Mouse (Mus musculus) megakaryocyte, embryonic 14.5 days (primary cell): ENCODE data around the gene Pea15a. TPM values are rescaled to one million over a fixed set of nuclear protein-coding genes. Genes with fewer than 3 reads are reported as not detected.

Source experiments
- H3K27me3 ChIP-seq: replicated peaks from 2 replicates; pipeline ENCODE3; 2012; ENCODE audit warnings: inconsistent platforms
- H3K36me3 ChIP-seq: replicated peaks from 2 replicates; pipeline ENCODE3; 2012; ENCODE audit warnings: low read length, inconsistent platforms, mixed read lengths
- H3K4me1 ChIP-seq: 2 replicates; pipeline ENCODE4 v1.6.1; 2012; ENCODE audit warnings: inconsistent platforms
- H3K4me3 ChIP-seq: replicated peaks from 2 replicates; pipeline ENCODE3; 2012; ENCODE audit warnings: moderate library complexity, mild to moderate bottlenecking, inconsistent platforms
- H3K9me3 ChIP-seq: 2 replicates; pipeline ENCODE4 v1.6.1; 2012; ENCODE audit warnings: inconsistent platforms
- FLI1 ChIP-seq: IDR thresholded peaks from 2 replicates; pipeline ENCODE4 v1.6.1; 2012; ENCODE audit warnings: low read length, inconsistent platforms, mixed read lengths
- GATA1 ChIP-seq: IDR thresholded peaks from 3 replicates; pipeline ENCODE4 v1.6.1; 2012; ENCODE audit warnings: mixed read lengths, low read length, inconsistent platforms, borderline replicate concordance
- polyA plus RNA-seq: library from polyadenylated mRNA; stranded (reverse); fragments of >175 nt; gene quantifications from 2 replicates; pipeline ENCODE4 v1.2.3, GENCODE M21; 2012; ENCODE audit warnings: low replicate concordance; ENCODE audit not compliant: insufficient read depth

Pea15a gene
- polyA plus RNA-seq, 1 experiment: 11.9 TPM

GRCm38 (mm10) chr1:172221297-172222063 is 14.9 kb upstream of the Pea15a start:
- Histone ChIP-seq H3K27me3 (peaks cover 18% of the 10 kb centered on the region), H3K4me3 (no peak overlapping the region), H3K4me1 (peaks cover 38% of the 10 kb centered on the region), H3K9me3 (no peaks in the 10 kb centered on the region), H3K36me3 (no peaks in the 10 kb centered on the region)
- TF ChIP-seq GATA1: no peak
- TF ChIP-seq FLI1: no peak

- no peaks in the 10 kb centered on the region for H3K36me3 ChIP-seq
- H3K4me1 ChIP-seq: peaks cover 38% of the 10 kb centered on the region
- peaks cover 18% of the 10 kb centered on the region for H3K27me3 ChIP-seq
- H3K9me3 ChIP-seq: no peaks in the 10 kb centered on the region
- TF ChIP-seq GATA1: no peak
- TF ChIP-seq FLI1: no peak
- H3K4me3 ChIP-seq: no peak overlapping the region
Observed at GRCm38 (mm10) chr1:172220414-172220813, 13.8 kb upstream of the Pea15a start.

GRCm38 (mm10) chr1:172219451-172220406 is 13.1 kb upstream of the Pea15a start, which contains the start of gene Casq1:
Gene Casq1 (minus strand): TSS chr1:172219868.
- TF ChIP-seq GATA1 (no peak), FLI1 (no peak)
- Histone ChIP-seq H3K9me3 (no peaks in the 10 kb centered on the region), H3K27me3 (peaks cover 17% of the 10 kb centered on the region), H3K36me3 (no peaks in the 10 kb centered on the region), H3K4me1 (peaks cover 38% of the 10 kb centered on the region), H3K4me3 (no peak within 1 kb of the TSS)

GRCm38 (mm10) chr1:172218164-172218910 is 11.7 kb upstream of the Pea15a start:
- Histone ChIP-seq H3K27me3 (peaks cover 8% of the 10 kb centered on the region), H3K9me3 (no peaks in the 10 kb centered on the region), H3K36me3 (no peaks in the 10 kb centered on the region), H3K4me1 (peaks cover 38% of the 10 kb centered on the region), H3K4me3 (no peak overlapping the region)
- TF ChIP-seq GATA1 (no peak), FLI1 (no peak)

GRCm38 (mm10) chr1:172217148-172217547 is 10.5 kb upstream of the Pea15a start:
- Histone ChIP-seq H3K4me1 (peaks cover 41% of the 10 kb centered on the region), H3K9me3 (no peaks in the 10 kb centered on the region), H3K4me3 (peak overlapping the region; percentile 12), H3K36me3 (no peaks in the 10 kb centered on the region), H3K27me3 (peaks cover 2% of the 10 kb centered on the region)
- TF ChIP-seq GATA1: no peak
- TF ChIP-seq FLI1: peak; percentile 73; the same call in 1 of the 2 replicates

GRCm38 (mm10) chr1:172214748-172215147 is 8.1 kb upstream of the Pea15a start:
- Histone ChIP-seq H3K4me3 (no peak overlapping the region), H3K4me1 (peaks cover 39% of the 10 kb centered on the region), H3K36me3 (peaks cover 8% of the 10 kb centered on the region), H3K27me3 (peaks cover 2% of the 10 kb centered on the region), H3K9me3 (no peaks in the 10 kb centered on the region)
- TF ChIP-seq GATA1: no peak
- TF ChIP-seq FLI1: no peak

GRCm38 (mm10) chr1:172213771-172214170 is 7.2 kb upstream of the Pea15a start:
- Histone ChIP-seq H3K4me3 (no peak overlapping the region), H3K27me3 (peaks cover 2% of the 10 kb centered on the region), H3K36me3 (peaks cover 13% of the 10 kb centered on the region), H3K4me1 (peaks cover 39% of the 10 kb centered on the region), H3K9me3 (no peaks in the 10 kb centered on the region)
- TF ChIP-seq GATA1: no peak
- TF ChIP-seq FLI1: no peak

GRCm38 (mm10) chr1:172212776-172213175 is 6.2 kb upstream of the Pea15a start:
- Histone ChIP-seq H3K27me3 (peaks cover 2% of the 10 kb centered on the region), H3K36me3 (peaks cover 13% of the 10 kb centered on the region), H3K4me1 (peaks cover 33% of the 10 kb centered on the region), H3K4me3 (no peak overlapping the region), H3K9me3 (no peaks in the 10 kb centered on the region)
- TF ChIP-seq GATA1 (no peak), FLI1 (no peak)

GRCm38 (mm10) chr1:172207111-172207584 is 544 bp upstream of the Pea15a start:
- Histone ChIP-seq H3K9me3 (no peaks in the 10 kb centered on the region), H3K27me3 (peaks cover 2% of the 10 kb centered on the region), H3K4me1 (peaks cover 66% of the 10 kb centered on the region), H3K36me3 (peaks cover 50% of the 10 kb centered on the region), H3K4me3 (no peak overlapping the region)
- TF ChIP-seq FLI1: no peak
- TF ChIP-seq GATA1: no peak

GRCm38 (mm10) chr1:172205741-172206087 is 890 bp downstream of the Pea15a start:
- peaks cover 70% of the 10 kb centered on the region for H3K4me1 ChIP-seq
- peaks cover 2% of the 10 kb centered on the region for H3K27me3 ChIP-seq
- H3K4me3 ChIP-seq: peak overlapping the region; percentile 95
- no peaks in the 10 kb centered on the region for H3K9me3 ChIP-seq
- no peak for TF ChIP-seq FLI1
- TF ChIP-seq GATA1: no peak
- peaks cover 64% of the 10 kb centered on the region for H3K36me3 ChIP-seq
